Mouse (Mus musculus) effector memory CD4-positive, alpha-beta T cell, adult 7 months (primary cell): Measurements from ENCODE around the gene Mnd1. TPM values are rescaled to one million over a fixed set of nuclear protein-coding genes. Genes with fewer than 3 reads are reported as not detected.

Experiments
- polyA plus RNA-seq: library from polyadenylated mRNA; unstranded; fragments of 100-300 nt; shearing (Covaris generic); gene quantifications from one replicate; pipeline ENCODE4 v1.2.1, GENCODE M21; 2017

The Mnd1 gene
- not detected for polyA plus RNA-seq

GRCm38 (mm10) chr3:84155558-84156006 lies at the start of gene Mnd1:
Gene Mnd1 (minus strand): TSS chr3:84155786.

GRCm38 (mm10) chr3:84173581-84174154 lies 18.1 kb upstream of the Mnd1 start, which contains the start of gene Gm6525:
Gene Gm6525 (plus strand): TSS chr3:84174104.

GRCm38 (mm10) chr3:84039646-84040475 lies 115.7 kb downstream of the Mnd1 start, which contains the start of gene Tmem131l:
Gene Tmem131l (minus strand): TSS chr3:84040175.

Other genes starting within 250 kb of the Mnd1 start
- gene Tmem131l, start 115.6 kb downstream of the Mnd1 start, polyA plus RNA-seq: 51.0 TPM
- not detected for gene Gm6525, start 18.3 kb upstream of the Mnd1 start, polyA plus RNA-seq
- gene Trim2, start 151.1 kb upstream of the Mnd1 start, polyA plus RNA-seq: 4.6 TPM